Mouse (Mus musculus): ENCODE data around the gene Hspa12b. TPM values are rescaled to one million over a fixed set of nuclear protein-coding genes. Genes with fewer than 3 reads are reported as not detected.

The Hspa12b gene
- total and polyA plus RNA-seq, 2 experiments from 2014 or later: 3.3 to 11.2 TPM

DNA sequence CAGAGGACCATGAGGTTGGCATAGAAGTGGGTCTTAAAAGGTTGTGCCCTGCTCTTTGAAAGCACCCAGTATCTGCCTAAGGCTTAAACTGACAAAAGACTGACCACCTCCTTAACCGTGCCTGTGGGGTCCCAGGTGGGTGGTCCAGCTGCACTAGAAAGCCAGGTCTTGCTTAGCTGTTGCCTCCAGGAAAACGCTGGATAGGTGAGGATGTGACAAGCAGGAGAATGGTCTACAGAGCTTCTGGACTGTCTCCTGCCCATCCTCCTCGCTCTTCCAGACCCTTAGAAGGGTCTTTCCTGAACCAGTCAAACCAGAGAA lies 60.5 kb downstream of the Hspa12b start:
- TF ChIP-seq CTCF (IDR thresholded peaks at IDR 0.05; ENCODE audit: low read depth): no peak
- H3K4me3 ChIP-seq (ENCODE audit: low read length): peak overlapping the region; percentile 49
- peak overlapping the region; percentile 69 for H3K4me2 ChIP-seq (ENCODE audit: low read depth, low read length)
- DNase-seq (ENCODE audit: low spot score) (no peak), ATAC-seq (no peak)
- no peaks in the 10 kb centered on the region for H3K36me3 ChIP-seq (ENCODE audit: insufficient read depth, low read length)
- H3K27me3 ChIP-seq (ENCODE audit: insufficient read depth, low read length): no peaks in the 10 kb centered on the region
- H3K9me3 ChIP-seq (ENCODE audit: low read length): no peaks in the 10 kb centered on the region
- peak overlapping the region; percentile 53 for H3K9ac ChIP-seq (replicated peaks; ENCODE audit: low read length)
- WGBS: 25% methylated on average over 3 of the region's 3 CpGs
- peaks cover 17% of the 10 kb centered on the region for H3K4me1 ChIP-seq (ENCODE audit: insufficient read depth, low read length)
- H3K27ac ChIP-seq: peak overlapping the region; percentile 46; the same call in 1 of the 2 replicates

DNA sequence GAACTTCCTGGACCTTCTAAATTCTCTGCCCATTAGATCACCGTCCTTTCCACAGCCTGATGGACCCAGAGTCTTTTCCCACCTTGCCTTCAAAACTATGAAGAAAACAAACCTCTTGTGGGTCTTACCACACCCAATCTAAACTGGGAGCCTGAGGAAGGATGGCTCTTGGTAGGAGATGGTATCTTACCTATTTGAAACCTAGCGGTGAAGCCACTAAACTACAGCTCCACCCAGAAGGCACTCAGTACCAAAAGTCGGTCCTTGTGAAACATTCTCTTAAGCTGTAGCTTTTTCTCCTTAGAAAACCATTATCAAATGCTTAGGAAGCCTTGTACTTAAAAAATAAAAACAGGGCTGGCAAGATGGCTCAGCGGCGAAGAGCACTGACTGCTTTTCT lies 61.2 kb downstream of the Hspa12b start:
- peaks cover 17% of the 10 kb centered on the region for H3K4me1 ChIP-seq (ENCODE audit: insufficient read depth, low read length)
- H3K27me3 ChIP-seq (ENCODE audit: insufficient read depth, low read length): no peaks in the 10 kb centered on the region
- H3K36me3 ChIP-seq (ENCODE audit: insufficient read depth, low read length): 0 out of 2 replicates have a peak, but pooled peaks cover 4% of the 10 kb centered on the region
- WGBS: 93% methylated on average over 5 of the region's 5 CpGs
- no peak overlapping the region for H3K4me3 ChIP-seq (ENCODE audit: low read length)
- DNase-seq (ENCODE audit: low spot score) (no peak), ATAC-seq (no peak)
- peak overlapping the region; percentile 69; the same call in 1 of the 2 replicates for H3K4me2 ChIP-seq (ENCODE audit: low read depth, low read length)
- H3K9ac ChIP-seq (replicated peaks; ENCODE audit: low read length): no peak overlapping the region
- no peak for TF ChIP-seq CTCF (IDR thresholded peaks at IDR 0.05; ENCODE audit: low read depth)
- H3K9me3 ChIP-seq (ENCODE audit: low read length): no peaks in the 10 kb centered on the region
- no peak overlapping the region for H3K27ac ChIP-seq

DNA sequence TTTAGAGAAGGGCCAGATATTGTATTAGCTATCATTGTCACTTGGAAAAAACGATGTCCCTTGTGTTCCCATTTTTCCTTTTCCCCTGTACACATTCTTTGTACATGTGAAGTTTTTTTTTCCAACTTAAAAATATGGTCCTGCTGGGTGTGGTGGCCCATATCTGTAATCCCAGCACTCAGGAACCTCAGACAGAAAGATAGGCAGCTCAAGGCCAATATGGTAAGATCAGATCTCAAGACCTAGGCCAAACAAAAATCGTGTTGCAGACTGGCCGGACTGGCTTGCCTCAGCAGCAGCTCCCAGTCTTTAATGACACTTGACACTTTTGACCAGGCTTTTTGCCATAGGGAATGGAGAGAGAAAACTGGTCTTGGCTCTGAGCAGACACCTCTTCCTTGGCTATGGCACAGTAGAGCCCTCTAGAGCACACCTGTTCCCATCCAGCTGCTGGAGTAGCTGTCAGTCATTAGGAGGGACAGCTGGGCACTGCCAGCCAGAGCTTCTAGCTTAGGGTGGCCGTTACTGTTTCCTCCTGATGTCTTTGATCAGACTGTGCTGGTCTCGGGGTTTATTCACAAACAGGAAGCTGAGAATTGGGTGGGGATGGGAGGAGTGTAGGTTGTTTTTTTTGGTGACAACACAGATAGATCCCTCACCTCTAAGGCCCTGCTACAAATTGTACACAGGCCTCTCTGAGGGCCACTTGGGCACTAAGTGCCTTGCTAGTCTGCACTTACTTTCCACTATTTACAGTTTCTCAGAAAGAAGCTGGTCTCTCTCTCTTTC lies 62.6 kb downstream of the Hspa12b start:
- 40% methylated on average over 5 of the region's 5 CpGs for WGBS
- Histone ChIP-seq H3K9ac (replicated peaks; ENCODE audit: low read length) (no peak overlapping the region), H3K4me2 (ENCODE audit: low read depth, low read length) (no peak overlapping the region), H3K27ac (peak overlapping the region; percentile 49; the same call in 1 of the 2 replicates), H3K4me3 (ENCODE audit: low read length) (no peak overlapping the region), H3K9me3 (ENCODE audit: low read length) (no peaks in the 10 kb centered on the region), H3K4me1 (ENCODE audit: insufficient read depth, low read length) (peaks cover 17% of the 10 kb centered on the region), H3K36me3 (ENCODE audit: insufficient read depth, low read length) (0 out of 2 replicates have a peak, but pooled peaks cover 14% of the 10 kb centered on the region), H3K27me3 (ENCODE audit: insufficient read depth, low read length) (no peaks in the 10 kb centered on the region)
- DNase-seq (ENCODE audit: low spot score) (no peak), ATAC-seq (no peak)
- TF ChIP-seq CTCF (IDR thresholded peaks at IDR 0.05; ENCODE audit: low read depth): no peak

DNA sequence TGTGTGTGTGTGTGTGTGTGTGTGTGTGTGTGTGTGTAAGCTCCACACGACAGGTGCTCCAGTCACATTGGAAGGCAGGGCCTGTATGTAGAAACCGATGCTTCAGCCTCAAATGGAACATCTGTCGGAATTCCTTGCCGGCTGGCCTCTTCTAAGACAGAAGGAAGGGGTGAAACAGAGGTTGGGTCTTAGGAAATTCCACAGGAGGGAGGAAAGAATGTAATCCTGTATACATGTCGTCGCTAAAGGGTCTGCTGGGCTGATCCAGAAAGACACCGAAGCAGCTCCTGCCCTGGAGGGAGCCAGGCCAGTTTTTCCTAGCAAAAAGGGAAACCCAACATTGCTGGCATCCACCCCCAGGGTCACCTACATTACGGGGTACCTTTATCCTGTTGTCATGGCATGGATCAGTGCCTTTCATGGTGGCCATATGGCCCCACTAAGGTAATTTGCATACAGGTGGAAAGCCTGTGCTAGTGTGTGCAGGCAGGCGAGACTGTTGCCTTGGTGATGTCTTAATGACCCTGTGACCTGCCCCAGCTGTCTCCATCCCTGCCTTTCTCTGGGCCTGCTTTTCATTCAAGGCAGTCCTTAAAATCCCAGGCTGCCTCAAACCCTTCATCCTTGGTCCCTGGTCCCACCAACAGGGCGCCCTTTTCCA lies 63.4 kb downstream of the Hspa12b start:
- no peaks in the 10 kb centered on the region for H3K27me3 ChIP-seq (ENCODE audit: insufficient read depth, low read length)
- 21% methylated on average over 10 of the region's 10 CpGs for WGBS
- no peak for TF ChIP-seq CTCF (IDR thresholded peaks at IDR 0.05; ENCODE audit: low read depth)
- peak overlapping the region; percentile 49; the same call in 1 of the 2 replicates for H3K27ac ChIP-seq
- DNase-seq (ENCODE audit: low spot score) (peak; percentile 58), ATAC-seq (peak; percentile 45)
- H3K36me3 ChIP-seq (ENCODE audit: insufficient read depth, low read length): 0 out of 2 replicates have a peak, but pooled peaks cover 16% of the 10 kb centered on the region
- H3K9ac ChIP-seq (replicated peaks; ENCODE audit: low read length): no peak overlapping the region
- H3K4me3 ChIP-seq (ENCODE audit: low read length): no peak overlapping the region
- peaks cover 17% of the 10 kb centered on the region for H3K4me1 ChIP-seq (ENCODE audit: insufficient read depth, low read length)
- H3K4me2 ChIP-seq (ENCODE audit: low read depth, low read length): no peak overlapping the region
- no peaks in the 10 kb centered on the region for H3K9me3 ChIP-seq (ENCODE audit: low read length)

DNA sequence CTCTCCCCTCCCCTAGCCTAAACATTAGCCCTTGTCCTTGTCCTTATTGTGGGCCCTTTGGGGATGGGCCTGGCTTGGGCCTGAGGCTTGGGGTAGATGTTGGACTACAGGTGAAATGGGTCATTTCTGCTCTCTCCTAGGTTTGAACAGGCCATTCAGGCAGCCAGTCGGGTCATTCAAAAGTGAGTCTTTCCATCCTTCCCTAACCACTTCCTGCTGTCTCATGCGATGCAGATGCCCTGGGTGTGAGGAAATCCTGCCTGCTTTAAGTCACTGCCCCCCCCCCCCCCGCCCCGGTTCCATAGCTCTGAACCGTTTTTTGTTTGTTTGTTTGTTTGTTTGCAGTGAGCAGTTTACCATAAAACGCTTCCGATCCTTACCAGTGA lies 63.9 kb downstream of the Hspa12b start:
- 65% methylated on average over 7 of the region's 7 CpGs for WGBS
- peaks cover 17% of the 10 kb centered on the region for H3K4me1 ChIP-seq (ENCODE audit: insufficient read depth, low read length)
- H3K9ac ChIP-seq (replicated peaks; ENCODE audit: low read length): no peak overlapping the region
- ATAC-seq: no peak
- H3K4me2 ChIP-seq (ENCODE audit: low read depth, low read length): no peak overlapping the region
- H3K4me3 ChIP-seq (ENCODE audit: low read length): no peak overlapping the region
- 0 out of 2 replicates have a peak overlapping the region, but pooled peaks have one; percentile 49 for H3K27ac ChIP-seq
- no peak for TF ChIP-seq CTCF (IDR thresholded peaks at IDR 0.05; ENCODE audit: low read depth)
- H3K36me3 ChIP-seq (ENCODE audit: insufficient read depth, low read length): 0 out of 2 replicates have a peak, but pooled peaks cover 16% of the 10 kb centered on the region
- no peaks in the 10 kb centered on the region for H3K27me3 ChIP-seq (ENCODE audit: insufficient read depth, low read length)
- DNase-seq (ENCODE audit: low spot score): no peak
- no peaks in the 10 kb centered on the region for H3K9me3 ChIP-seq (ENCODE audit: low read length)

Other genes with a start within 250 kb of the Hspa12b start
- 131 and 188 TPM in 2 replicates for gene 4930402H24Rik, start 220.9 kb upstream of the Hspa12b start, total RNA-seq (2014; rRNA removed)
- 57.2 and 57.6 TPM in 2 replicates for gene 4930402H24Rik, start 220.9 kb upstream of the Hspa12b start, polyA plus RNA-seq (2015; fragmentation: Nextera tagmentation; extraction: Ambion mirVana)
- gene Atrn, start 220.8 kb upstream of the Hspa12b start, total RNA-seq (2014; rRNA removed): 76.4 and 78.4 TPM in 2 replicates
- 11.2 and 12.6 TPM in 2 replicates for gene Atrn, start 220.8 kb upstream of the Hspa12b start, polyA plus RNA-seq (2015; fragmentation: Nextera tagmentation; extraction: Ambion mirVana)
- gene Gfra4, start 84.2 kb upstream of the Hspa12b start, total RNA-seq (2014; rRNA removed): 72.6 and 83.3 TPM in 2 replicates
- gene Gfra4, start 84.2 kb upstream of the Hspa12b start, polyA plus RNA-seq (2015; fragmentation: Nextera tagmentation; extraction: Ambion mirVana): 52.0 and 57.1 TPM in 2 replicates
- 0.72 and 1.9 TPM in 2 replicates for gene Adam33, start 63.5 kb upstream of the Hspa12b start, total RNA-seq (2014; rRNA removed)
- gene Adam33, start 63.5 kb upstream of the Hspa12b start, polyA plus RNA-seq (2015; fragmentation: Nextera tagmentation; extraction: Ambion mirVana): 1.5 and 1.8 TPM in 2 replicates
- 0.75 and 0.99 TPM in 2 replicates for gene Siglec1, start 40.5 kb upstream of the Hspa12b start, total RNA-seq (2014; rRNA removed)
- 0.19 and 0.28 TPM in 2 replicates for gene Siglec1, start 40.5 kb upstream of the Hspa12b start, polyA plus RNA-seq (2015; fragmentation: Nextera tagmentation; extraction: Ambion mirVana)
- gene Gm11037, start 6.2 kb downstream of the Hspa12b start, total RNA-seq (2014; rRNA removed): not detected in 2 replicates
- gene Gm11037, start 6.2 kb downstream of the Hspa12b start, polyA plus RNA-seq (2015; fragmentation: Nextera tagmentation; extraction: Ambion mirVana): not detected in 2 replicates
- 155 and 157 TPM in 2 replicates for gene 1700037H04Rik, start 32.8 kb downstream of the Hspa12b start, total RNA-seq (2014; rRNA removed)
- gene 1700037H04Rik, start 32.8 kb downstream of the Hspa12b start, polyA plus RNA-seq (2015; fragmentation: Nextera tagmentation; extraction: Ambion mirVana): 76.0 and 79.3 TPM in 2 replicates
- 106 and 112 TPM in 2 replicates for gene Cenpb, start 52.8 kb downstream of the Hspa12b start, total RNA-seq (2014; rRNA removed)
- 12.8 and 14.4 TPM in 2 replicates for gene Cenpb, start 52.8 kb downstream of the Hspa12b start, polyA plus RNA-seq (2015; fragmentation: Nextera tagmentation; extraction: Ambion mirVana)
- 18.2 TPM in 2 replicates for gene Cdc25b, start 59.7 kb downstream of the Hspa12b start, total RNA-seq (2014; rRNA removed)
- gene Cdc25b, start 59.7 kb downstream of the Hspa12b start, polyA plus RNA-seq (2015; fragmentation: Nextera tagmentation; extraction: Ambion mirVana): 22.2 and 24.0 TPM in 2 replicates
- 15.5 and 17.3 TPM in 2 replicates for gene Spef1, start 60.0 kb downstream of the Hspa12b start, total RNA-seq (2014; rRNA removed)
- gene Spef1, start 60.0 kb downstream of the Hspa12b start, polyA plus RNA-seq (2015; fragmentation: Nextera tagmentation; extraction: Ambion mirVana): 7.8 and 8.9 TPM in 2 replicates
- 63.0 and 67.6 TPM in 2 replicates for gene Ap5s1, start 79.8 kb downstream of the Hspa12b start, total RNA-seq (2014; rRNA removed)
- gene Ap5s1, start 79.8 kb downstream of the Hspa12b start, polyA plus RNA-seq (2015; fragmentation: Nextera tagmentation; extraction: Ambion mirVana): 37.1 and 37.5 TPM in 2 replicates
- 11.3 and 17.4 TPM in 2 replicates for gene Mavs, start 106.8 kb downstream of the Hspa12b start, total RNA-seq (2014; rRNA removed)
- 6.1 and 6.7 TPM in 2 replicates for gene Mavs, start 106.8 kb downstream of the Hspa12b start, polyA plus RNA-seq (2015; fragmentation: Nextera tagmentation; extraction: Ambion mirVana)
- gene Pank2, start 135.2 kb downstream of the Hspa12b start, total RNA-seq (2014; rRNA removed): 33.6 and 35.2 TPM in 2 replicates
- gene Pank2, start 135.2 kb downstream of the Hspa12b start, polyA plus RNA-seq (2015; fragmentation: Nextera tagmentation; extraction: Ambion mirVana): 24.9 and 26.5 TPM in 2 replicates
- gene Rnf24, start 225.6 kb downstream of the Hspa12b start, total RNA-seq (2014; rRNA removed): 15.5 and 21.8 TPM in 2 replicates
- gene Rnf24, start 225.6 kb downstream of the Hspa12b start, polyA plus RNA-seq (2015; fragmentation: Nextera tagmentation; extraction: Ambion mirVana): 8.2 and 10.1 TPM in 2 replicates

All from hindbrain, postnatal 0 days (tissue).